Mouse (Mus musculus): ENCODE data around the gene Ankrd17. TPM values are rescaled to one million over a fixed set of nuclear protein-coding genes. Genes with fewer than 3 reads are reported as not detected.
A peak's percentile ranks its signal among the peaks of the same experiment; 100 is the strongest.

Ankrd17 gene
- total and polyA plus RNA-seq, 3 experiments, result 34.6 to 67.3 (median 35.0) TPM

DNA sequence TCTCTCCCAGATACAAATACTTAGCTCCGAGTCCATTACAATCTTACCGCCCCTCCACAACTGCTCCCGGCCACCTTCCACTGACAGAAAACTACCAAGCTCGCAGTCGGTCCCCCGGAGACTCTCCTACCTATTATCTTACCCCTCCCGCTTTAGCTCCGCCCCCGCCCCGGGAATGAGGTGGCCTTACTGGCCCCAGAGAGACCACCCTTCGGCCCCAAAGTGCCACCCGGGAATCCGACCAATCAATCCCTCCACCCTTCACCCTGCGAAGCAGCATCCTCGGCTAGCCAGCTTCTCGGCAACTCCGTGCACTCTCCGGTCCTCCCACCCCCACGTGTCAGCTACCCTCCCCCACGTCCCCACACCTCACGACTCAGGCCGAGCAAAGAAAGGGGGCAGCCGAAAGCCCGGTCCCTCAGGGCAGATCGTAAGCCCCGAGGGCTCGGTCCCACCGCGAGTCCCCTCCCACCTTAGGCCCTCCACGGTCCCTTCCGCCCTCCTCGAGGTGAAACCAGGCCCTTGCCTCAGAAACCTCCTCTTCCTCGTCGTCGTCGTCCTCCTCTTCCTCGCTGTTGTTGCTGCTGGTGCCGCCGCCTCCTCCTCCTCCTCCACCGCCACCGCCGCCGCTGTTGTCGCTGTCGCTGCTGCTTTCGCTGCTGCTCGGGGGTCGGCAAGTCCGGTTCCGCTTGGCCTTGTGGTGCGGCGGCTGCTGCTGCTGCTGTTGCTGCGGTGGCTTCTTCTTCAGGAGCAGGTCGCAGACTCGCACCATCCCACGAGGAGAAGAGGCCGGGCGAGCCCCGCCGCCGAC, 1.0 kb downstream of the Ankrd17 start (continued):
- TF ChIP-seq RCOR1 (IDR thresholded peaks at IDR 0.05; ENCODE audit: low read depth, low read length) (no peak), JUND (IDR thresholded peaks at IDR 0.05; ENCODE audit: low read depth, low read length) (no peak), ZMIZ1 (IDR thresholded peaks at IDR 0.05; ENCODE audit: low read depth, low read length) (no peak), USF2 (IDR thresholded peaks at IDR 0.05; ENCODE audit: borderline replicate concordance in 1 of 2, insufficient read depth in 1 of 2, low read depth in 1 of 2, low read length in 2 of 2) (no peak), MYC (IDR thresholded peaks at IDR 0.05; ENCODE audit: low read depth, low read length) (no peak; the same call in 1 of the 2 replicates), MAX (IDR thresholded peaks at IDR 0.05; ENCODE audit: low read length) (no peak), TCF12 (IDR thresholded peaks at IDR 0.05; ENCODE audit: low read depth, low read length) (0 out of 2 replicates have a peak, but pooled peaks have one; percentile 7), EP300 (IDR thresholded peaks at IDR 0.05; ENCODE audit: low read depth in 1 of 2, low read length in 2 of 2) (no peak), ZNF384 (IDR thresholded peaks at IDR 0.05; ENCODE audit: low read depth, low read length) (no peak), KAT2A (conservative IDR thresholded peaks at IDR 0.05; ENCODE audit: low read depth, low read length) (no peak), HCFC1 (IDR thresholded peaks at IDR 0.05; ENCODE audit: low read depth, low read length) (no peak)

DNA sequence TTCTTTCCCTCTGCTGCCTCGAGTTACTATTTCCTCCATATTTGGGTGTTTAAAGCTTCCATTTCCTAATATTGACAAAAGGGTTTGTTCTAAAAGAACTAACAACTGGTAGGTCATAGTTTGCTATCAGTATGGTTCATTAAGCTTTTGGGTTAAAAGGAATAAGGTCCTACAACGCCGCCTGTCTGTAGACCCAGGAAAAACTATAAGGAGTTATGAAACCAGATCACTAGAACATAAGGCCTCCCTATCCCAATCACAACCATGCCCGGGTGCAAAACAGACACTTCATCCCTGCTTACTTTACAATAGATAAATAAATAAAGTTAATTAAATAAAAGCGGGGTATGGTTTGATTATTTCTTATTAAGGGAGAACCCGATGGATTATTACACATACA, 1.9 kb downstream of the Ankrd17 start:
- peak; percentile 86 for DNase-seq (ENCODE audit: low read depth, low spot score)
- H3K27me3 ChIP-seq (ENCODE audit: control insufficient read depth in 1 of 2, insufficient read depth in 2 of 2, low read length in 2 of 2), result no peaks in the 10 kb centered on the region
- H3K79me2 ChIP-seq (ENCODE audit: control insufficient read depth, insufficient read depth, low read length, poor library complexity), result peaks cover 61% of the 10 kb centered on the region
- H3K9ac ChIP-seq (ENCODE audit: control insufficient read depth, low read depth, low read length, poor library complexity, severe bottlenecking), result peak overlapping the region; percentile 99
- H3K27ac ChIP-seq (ENCODE audit: control insufficient read depth, low read depth, low read length), result peak overlapping the region; percentile 83; the same call in 1 of the 2 replicates
- no peaks in the 10 kb centered on the region for H3K9me3 ChIP-seq (replicated peaks; ENCODE audit: insufficient read depth, low read length)
- H3K4me3 ChIP-seq (ENCODE audit: control insufficient read depth in 1 of 2, insufficient read depth in 1 of 2, low read depth in 2 of 2, low read length in 2 of 2), result peak overlapping the region; percentile 85 to 99
- H3K4me1 ChIP-seq (ENCODE audit: control insufficient read depth in 1 of 2, insufficient read depth in 2 of 2, low read length in 2 of 2), result peaks cover 2 to 4% of the 10 kb centered on the region in 2 experiments; a peak in 2 of 4 replicates
- H3K36me3 ChIP-seq (ENCODE audit: control insufficient read depth in 1 of 2, insufficient read depth in 2 of 2, low read length in 2 of 2), result peaks cover 24 to 38% of the 10 kb centered on the region in 2 experiments
- no peak for TF ChIP-seq MEF2A (IDR thresholded peaks at IDR 0.05; ENCODE audit: extremely low read depth, insufficient replicate concordance, low read depth, low read length, poor library complexity, severe bottlenecking)
- TF ChIP-seq SIN3A (IDR thresholded peaks at IDR 0.05; ENCODE audit: low read length), result peak; percentile 92
- TF ChIP-seq ZKSCAN1 (IDR thresholded peaks at IDR 0.05; ENCODE audit: low read depth, low read length), result no peak
- peak; percentile 70 for TF ChIP-seq MXI1 (IDR thresholded peaks at IDR 0.05; ENCODE audit: low read depth, low read length)
- TF ChIP-seq UBTF (IDR thresholded peaks at IDR 0.05; ENCODE audit: borderline replicate concordance, insufficient read depth, low read depth, low read length), result no peak
- no peak for TF ChIP-seq GABPA (IDR thresholded peaks at IDR 0.05; ENCODE audit: low read depth, low read length)
- no peak for TF ChIP-seq USF2 (IDR thresholded peaks at IDR 0.05; ENCODE audit: borderline replicate concordance in 1 of 2, insufficient read depth in 1 of 2, low read depth in 1 of 2, low read length in 2 of 2)
- no peak for TF ChIP-seq POLR2AphosphoS2 (IDR thresholded peaks at IDR 0.05; ENCODE audit: low read length)
- TF ChIP-seq MYB (IDR thresholded peaks at IDR 0.05; ENCODE audit: low read depth, low read length), result no peak
- no peak for TF ChIP-seq TCF12 (IDR thresholded peaks at IDR 0.05; ENCODE audit: low read depth, low read length)
- TF ChIP-seq NRF1 (IDR thresholded peaks at IDR 0.05; ENCODE audit: insufficient read depth, low read depth, low read length, poor library complexity, severe bottlenecking), result no peak
- TF ChIP-seq NELFE (IDR thresholded peaks at IDR 0.05; ENCODE audit: low read depth, low read length), result no peak
- no peak for TF ChIP-seq JUND (IDR thresholded peaks at IDR 0.05; ENCODE audit: low read depth, low read length)
- TF ChIP-seq EP300 (IDR thresholded peaks at IDR 0.05; ENCODE audit: low read depth in 1 of 2, low read length in 2 of 2), result no peak
- peak; percentile 44; the same call in 1 of the 2 replicates for TF ChIP-seq HCFC1 (IDR thresholded peaks at IDR 0.05; ENCODE audit: low read depth, low read length)
- TF ChIP-seq ZC3H11A (IDR thresholded peaks at IDR 0.05; ENCODE audit: low read depth, low read length), result peak; percentile 46
- TF ChIP-seq USF1 (IDR thresholded peaks at IDR 0.05; ENCODE audit: low read depth, low read length), result no peak
- TF ChIP-seq BHLHE40 (IDR thresholded peaks at IDR 0.05; ENCODE audit: borderline replicate concordance, low read depth, low read length), result 0 out of 2 replicates have a peak, but pooled peaks have one; percentile 26
- no peak for TF ChIP-seq ZMIZ1 (IDR thresholded peaks at IDR 0.05; ENCODE audit: low read depth, low read length)
- TF ChIP-seq MAX (IDR thresholded peaks at IDR 0.05; ENCODE audit: low read length), result no peak
- peak; percentile 56; the same call in 1 of the 2 replicates for TF ChIP-seq MYC (IDR thresholded peaks at IDR 0.05; ENCODE audit: low read depth, low read length)
- no peak for TF ChIP-seq POLR2AphosphoS5 (IDR thresholded peaks at IDR 0.05; ENCODE audit: borderline replicate concordance, low read depth, low read length)
- no peak for TF ChIP-seq TBP (IDR thresholded peaks at IDR 0.05; ENCODE audit: low read depth, low read length)
- no peak for TF ChIP-seq ELF1 (IDR thresholded peaks at IDR 0.05; ENCODE audit: low read depth, low read length)
- no peak for TF ChIP-seq MAZ (IDR thresholded peaks at IDR 0.05; ENCODE audit: low read depth, low read length)
- TF ChIP-seq CHD1 (IDR thresholded peaks at IDR 0.05; ENCODE audit: low read depth, low read length), result 0 out of 2 replicates have a peak, but pooled peaks have one; percentile 28
- peak; percentile 49; the same call in 1 of the 2 replicates for TF ChIP-seq ETS1 (IDR thresholded peaks at IDR 0.05; ENCODE audit: low read depth, low read length)
- TF ChIP-seq KAT2A (conservative IDR thresholded peaks at IDR 0.05; ENCODE audit: low read depth, low read length), result no peak

Measured in MEL (cell line).